Mouse (Mus musculus) hindbrain, embryonic 12.5 days (tissue): ENCODE measurements at regions not wholly inside any gene's neighbourhood (a gene's known extent, or its start where the extent isn't known, plus 50 kb on each side); places are given as distances from the start of the nearest gene placed in this dataset.
A peak's percentile ranks its signal among the peaks of the same experiment; 100 is the strongest.
"Not testable (repeated sequence)": the region's sequence is repeated elsewhere in the genome, so short reads cannot be mapped to it uniquely, and the experiment has no call there.

Experiments
- ATAC-seq: fragments of 200-750 bp; cut with Nextera tagmentation; 2 replicates; pipeline ENCODE4 v1.8.0; 2017; ENCODE audit warnings: moderate TSS enrichment; ENCODE audit not compliant: low FRiP score
- H3K27ac ChIP-seq: fragments of 300-500 bp; sonication (generic); 2 replicates; pipeline ENCODE4 v1.5.1; 2016; ENCODE audit warnings: mild to moderate bottlenecking
- H3K27me3 ChIP-seq: fragments of 300-500 bp; sonication (generic); 2 replicates; pipeline ENCODE4 v1.6.1; 2016; ENCODE audit warnings: mild to moderate bottlenecking
- H3K36me3 ChIP-seq: fragments of 300-500 bp; sonication (generic); 2 replicates; pipeline ENCODE4 v1.6.1; 2016; ENCODE audit warnings: mild to moderate bottlenecking
- H3K4me1 ChIP-seq: fragments of 300-500 bp; sonication (generic); 2 replicates; pipeline ENCODE4 v1.6.1; 2016
- H3K4me2 ChIP-seq: fragments of 300-500 bp; sonication (generic); replicated peaks from 2 replicates; pipeline ENCODE4 v1.6.1; 2016; ENCODE audit warnings: mild to moderate bottlenecking
- H3K4me3 ChIP-seq: fragments of 300-500 bp; sonication (generic); 2 replicates; pipeline ENCODE4 v1.5.1; 2016; ENCODE audit warnings: mild to moderate bottlenecking
- H3K9ac ChIP-seq: fragments of 300-500 bp; sonication (generic); 2 replicates; pipeline ENCODE4 v1.6.1; 2016; ENCODE audit warnings: mild to moderate bottlenecking, moderate library complexity
- H3K9me3 ChIP-seq: fragments of 300-500 bp; sonication (generic); replicated peaks from 2 replicates; pipeline ENCODE4 v1.6.1; 2016; ENCODE audit warnings: mild to moderate bottlenecking
- WGBS: fragments of 180-500 bp; shearing (Covaris S2); methylation state at CpG from one replicate; pipeline ENCODE4 v1.1.7; 2016; 5-methylcytosine and 5-hydroxymethylcytosine counted together

DNA sequence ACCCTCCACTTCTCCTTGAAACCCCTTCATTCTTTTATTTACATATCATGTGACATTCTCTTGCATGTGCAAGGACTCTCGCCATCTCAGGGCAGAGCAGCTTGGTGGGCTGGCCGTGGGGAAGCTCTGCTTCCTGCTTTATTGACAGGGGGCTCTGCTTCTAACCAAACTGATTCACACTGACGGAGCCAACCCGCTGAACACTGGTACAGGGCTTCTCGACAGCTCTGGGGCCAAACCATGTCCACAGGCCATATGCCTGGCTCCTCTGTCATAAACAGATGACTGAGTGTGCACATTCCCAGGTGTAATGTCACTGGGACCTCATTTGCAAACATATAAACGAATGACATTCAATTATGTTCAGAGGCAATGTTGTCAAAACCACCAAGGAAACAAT lies 800.7 kb downstream of the Ttll7 start:
- Histone ChIP-seq H3K36me3 (no peaks in the 10 kb centered on the region), H3K27ac (no peak overlapping the region), H3K4me3 (no peak overlapping the region), H3K4me1 (peaks cover 6% of the 10 kb centered on the region; the same call in 1 of the 2 replicates), H3K4me2 (no peak overlapping the region), H3K27me3 (no peaks in the 10 kb centered on the region), H3K9me3 (no peaks in the 10 kb centered on the region), H3K9ac (no peak overlapping the region)
- peak; percentile 71 for ATAC-seq
- 46% methylated on average over 6 of the region's 6 CpGs for WGBS

DNA sequence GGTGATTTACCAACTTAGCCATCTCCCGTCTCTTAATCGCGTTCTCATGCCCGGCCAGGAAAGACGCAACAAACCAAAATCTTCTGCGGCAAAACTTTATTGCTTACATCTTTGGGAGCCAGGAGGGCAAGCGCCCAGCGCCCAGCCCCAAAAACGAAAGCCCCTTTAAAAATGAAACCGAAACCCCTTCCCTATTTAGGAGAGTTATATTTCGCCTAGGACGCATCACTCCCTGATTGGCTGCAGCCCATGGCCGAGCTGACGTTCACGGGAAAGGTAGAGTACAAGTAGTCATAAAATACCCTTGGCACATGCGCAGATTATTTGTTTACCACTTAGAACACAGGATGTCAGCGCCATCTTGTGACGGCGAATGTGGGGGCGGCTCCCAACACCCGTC lies 783.3 kb downstream of the Ttll7 start:
- H3K4me3 ChIP-seq, H3K4me2 ChIP-seq, H3K4me1 ChIP-seq, H3K9me3 ChIP-seq, H3K27ac ChIP-seq, ATAC-seq, H3K9ac ChIP-seq, H3K27me3 ChIP-seq, H3K36me3 ChIP-seq: not testable (repeated sequence)
- WGBS: 94% methylated on average over 21 of the region's 21 CpGs

- Histone ChIP-seq H3K27ac (no peak overlapping the region), H3K4me1 (no peaks in the 10 kb centered on the region), H3K27me3 (no peaks in the 10 kb centered on the region), H3K4me3 (no peak overlapping the region), H3K4me2 (no peak overlapping the region), H3K9ac (no peak overlapping the region), H3K36me3 (no peaks in the 10 kb centered on the region), H3K9me3 (no peaks in the 10 kb centered on the region)
- ATAC-seq: no peak
- WGBS: 95% methylated on average over 3 of the region's 3 CpGs
Observed at GRCm38 (mm10) chr3:147631151-147631550, 779.0 kb downstream of the Ttll7 start.

DNA sequence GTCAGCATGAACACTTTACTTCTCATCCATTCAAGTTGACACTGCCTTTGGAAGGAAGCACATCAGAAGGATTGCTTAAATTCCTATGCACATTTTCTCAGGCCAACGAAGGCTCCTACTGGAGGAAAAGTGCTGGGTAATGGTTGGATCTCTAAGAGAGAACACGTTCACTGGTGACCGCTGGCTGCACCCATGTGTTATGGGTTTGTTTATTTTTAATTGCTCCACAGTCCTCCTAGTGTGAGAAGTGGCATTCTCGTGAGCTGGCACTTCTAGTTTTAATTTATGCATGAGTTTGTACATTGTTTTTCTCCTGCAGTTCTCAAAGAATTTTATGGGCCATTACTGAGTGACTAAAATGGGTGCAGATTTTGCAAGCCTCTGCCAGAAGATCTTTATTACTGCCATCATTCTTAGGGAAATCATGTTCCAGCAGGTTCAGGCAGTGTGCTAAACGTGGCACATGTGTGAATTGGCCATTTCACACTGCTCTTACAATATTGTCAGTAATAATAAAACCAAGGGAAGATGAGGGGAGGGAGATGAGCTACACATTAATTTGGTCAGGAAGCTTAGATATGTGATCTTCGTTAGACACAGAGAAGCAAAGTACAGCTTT lies 731.6 kb downstream of the Ttll7 start:
- ATAC-seq: no peak
- no peak overlapping the region for H3K4me2 ChIP-seq
- H3K36me3 ChIP-seq: no peaks in the 10 kb centered on the region
- no peaks in the 10 kb centered on the region for H3K4me1 ChIP-seq
- H3K27ac ChIP-seq: no peak overlapping the region
- H3K4me3 ChIP-seq: no peak overlapping the region
- no peak overlapping the region for H3K9ac ChIP-seq
- no peaks in the 10 kb centered on the region for H3K9me3 ChIP-seq
- WGBS: 68% methylated on average over 6 of the region's 6 CpGs
- H3K27me3 ChIP-seq: no peaks in the 10 kb centered on the region

GRCm38 (mm10) chr3:147571850-147572249 lies 719.7 kb downstream of the Ttll7 start:
- no peaks in the 10 kb centered on the region for H3K36me3 ChIP-seq
- WGBS: 86% methylated on average over 4 of the region's 4 CpGs
- no peak overlapping the region for H3K9ac ChIP-seq
- no peaks in the 10 kb centered on the region for H3K9me3 ChIP-seq
- ATAC-seq: no peak
- no peak overlapping the region for H3K4me2 ChIP-seq
- no peaks in the 10 kb centered on the region for H3K27me3 ChIP-seq
- no peak overlapping the region for H3K4me3 ChIP-seq
- no peaks in the 10 kb centered on the region for H3K4me1 ChIP-seq
- H3K27ac ChIP-seq: no peak overlapping the region

DNA sequence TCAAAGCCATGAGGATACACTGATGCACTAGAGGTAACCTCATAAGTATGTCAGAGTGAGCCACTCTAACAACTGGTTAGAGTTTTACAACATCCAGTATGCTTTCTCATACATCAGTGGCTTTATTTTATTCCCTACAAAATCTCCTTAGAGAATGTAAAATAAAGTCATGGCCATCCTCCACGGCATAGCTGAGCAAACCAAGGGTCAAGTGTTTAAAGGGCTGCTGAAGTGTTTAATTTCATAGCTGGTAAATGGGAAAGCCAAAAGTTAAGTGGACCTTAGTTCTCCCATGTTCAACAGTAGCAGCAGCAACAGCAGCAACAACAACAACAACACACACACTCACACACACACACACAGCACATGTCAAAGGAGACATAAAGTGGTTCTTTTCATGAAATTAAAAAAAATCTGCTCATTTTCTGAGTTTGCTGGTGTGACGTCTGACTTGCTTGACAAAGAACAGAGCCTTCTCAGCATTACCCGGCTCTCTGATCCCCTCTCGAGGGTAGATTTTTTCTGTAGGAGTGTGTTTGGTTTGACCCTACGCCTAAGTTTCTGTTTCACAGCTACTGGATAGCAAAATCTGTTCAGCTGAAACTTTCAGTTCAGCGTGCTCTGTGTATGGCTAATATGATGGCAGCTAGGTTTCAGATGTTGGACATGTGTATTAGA lies 693.3 kb downstream of the Ttll7 start:
- Histone ChIP-seq H3K4me3 (no peak overlapping the region), H3K36me3 (no peaks in the 10 kb centered on the region), H3K4me1 (no peaks in the 10 kb centered on the region), H3K4me2 (no peak overlapping the region), H3K27me3 (no peaks in the 10 kb centered on the region), H3K9me3 (no peaks in the 10 kb centered on the region), H3K27ac (no peak overlapping the region), H3K9ac (no peak overlapping the region)
- no peak for ATAC-seq
- WGBS: 72% methylated on average over 6 of the region's 6 CpGs

- 95% methylated on average over 4 of the region's 4 CpGs for WGBS
- Histone ChIP-seq H3K27ac (no peak overlapping the region), H3K4me1 (no peaks in the 10 kb centered on the region), H3K4me2 (no peak overlapping the region), H3K36me3 (no peaks in the 10 kb centered on the region), H3K9ac (no peak overlapping the region), H3K27me3 (no peaks in the 10 kb centered on the region), H3K4me3 (no peak overlapping the region), H3K9me3 (no peaks in the 10 kb centered on the region)
- ATAC-seq: no peak
Observed at GRCm38 (mm10) chr3:147542285-147542684, 690.1 kb downstream of the Ttll7 start.

DNA sequence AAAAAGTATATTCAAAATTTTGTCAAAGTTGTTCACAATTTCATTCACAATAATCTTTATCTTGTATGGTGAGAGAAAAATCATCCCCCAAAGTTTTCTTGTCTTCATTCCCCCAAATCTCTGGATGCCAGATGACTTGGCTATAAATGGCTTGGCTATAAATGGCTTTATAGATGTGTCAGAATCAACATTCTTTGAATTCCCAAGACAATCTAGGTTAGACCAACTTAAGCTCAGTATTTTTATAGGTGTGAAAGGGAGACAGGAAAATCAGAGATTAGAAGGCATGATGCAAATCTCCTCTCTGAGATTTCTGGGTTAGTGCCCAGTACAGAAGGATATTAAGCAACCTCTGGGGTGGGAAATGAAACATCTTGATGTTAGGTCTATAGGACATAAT lies 685.4 kb downstream of the Ttll7 start:
- no peak for ATAC-seq
- Histone ChIP-seq H3K9me3 (no peaks in the 10 kb centered on the region), H3K9ac (no peak overlapping the region), H3K27me3 (no peaks in the 10 kb centered on the region), H3K27ac (no peak overlapping the region), H3K4me2 (no peak overlapping the region), H3K4me3 (no peak overlapping the region), H3K36me3 (no peaks in the 10 kb centered on the region), H3K4me1 (no peaks in the 10 kb centered on the region)

DNA sequence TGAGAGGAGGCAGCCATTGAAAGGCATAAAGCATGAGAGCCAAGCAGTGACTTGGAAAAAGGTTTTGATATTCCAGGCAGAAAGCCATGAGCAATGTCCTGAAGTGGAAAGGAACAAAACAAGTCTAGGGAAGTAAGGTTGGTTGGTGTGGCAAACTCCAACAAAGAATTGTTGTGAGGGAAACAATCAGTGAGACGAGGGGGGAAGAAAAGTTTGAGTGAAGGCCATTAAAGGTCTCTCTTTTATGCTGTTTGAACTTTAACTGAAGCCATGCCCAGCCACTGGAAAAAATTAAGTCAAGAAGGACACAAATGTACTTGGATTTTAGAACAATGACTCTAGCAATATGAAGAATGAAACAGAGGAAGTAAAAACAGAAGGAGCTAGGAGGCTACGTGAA lies 680.0 kb downstream of the Ttll7 start:
- Histone ChIP-seq H3K27me3 (no peaks in the 10 kb centered on the region), H3K36me3 (no peaks in the 10 kb centered on the region), H3K4me3 (no peak overlapping the region), H3K4me1 (no peaks in the 10 kb centered on the region), H3K9me3 (no peaks in the 10 kb centered on the region), H3K4me2 (no peak overlapping the region), H3K9ac (no peak overlapping the region), H3K27ac (no peak overlapping the region)
- WGBS: 49% methylated on average over 2 of the region's 2 CpGs
- no peak for ATAC-seq

GRCm38 (mm10) chr3:147531608-147532180 lies 679.5 kb downstream of the Ttll7 start:
- Histone ChIP-seq H3K4me3 (no peak overlapping the region), H3K9me3 (no peaks in the 10 kb centered on the region), H3K9ac (no peak overlapping the region), H3K27me3 (no peaks in the 10 kb centered on the region), H3K36me3 (no peaks in the 10 kb centered on the region), H3K4me2 (no peak overlapping the region), H3K4me1 (no peaks in the 10 kb centered on the region), H3K27ac (no peak overlapping the region)
- ATAC-seq: no peak
- 64% methylated on average over 6 of the region's 6 CpGs for WGBS
